Mouse (Mus musculus) lung, adult 2 months (tissue): ENCODE measurements around the gene Tcf25. TPM values are rescaled to one million over a fixed set of nuclear protein-coding genes. Genes with fewer than 3 reads are reported as not detected.

Source experiments
- DNase-seq: peaks from one replicate; pipeline ENCODE4 v3.0.0; 2022
- H3K4me1 ChIP-seq: fragments of 200-500 bp; 2 replicates; pipeline ENCODE4 v1.6.1; 2011; ENCODE audit warnings: low read length; ENCODE audit not compliant: control insufficient read depth, insufficient read depth
- H3K4me3 ChIP-seq: fragments of 200-500 bp; replicated peaks from 2 replicates; pipeline ENCODE3; 2011; ENCODE audit warnings: low read depth, mild to moderate bottlenecking, control low read depth, low read length; ENCODE audit errors: extremely low read depth
- CTCF ChIP-seq: fragments of 200-500 bp; IDR thresholded peaks from 2 replicates; pipeline ENCODE4 v1.5.1; 2011; ENCODE audit warnings: mild to moderate bottlenecking, low read length, control low read depth; ENCODE audit not compliant: insufficient read depth
- POLR2A ChIP-seq: fragments of 200-500 bp; IDR thresholded peaks from 2 replicates; pipeline ENCODE4 v1.6.1; 2011; ENCODE audit warnings: low read depth, mild to moderate bottlenecking, control low read depth, low read length, borderline replicate concordance; ENCODE audit errors: extremely low read depth
- WGBS: fragments of 180-500 bp; shearing (Covaris S2); methylation state at CpG from one replicate; pipeline ENCODE4 v1.1.7; 2018; 5-methylcytosine and 5-hydroxymethylcytosine counted together
- polyA plus RNA-seq: library from polyadenylated mRNA; depleted of rRNA; stranded (reverse); fragments of >200 nt; gene quantifications from 2 replicates; pipeline ENCODE4 v1.2.3, GENCODE M21; 2012

The Tcf25 gene
- polyA plus RNA-seq, 1 experiment, result 188 TPM

- DNase-seq, result no peak
- WGBS, result 12% methylated on average over 7 of the region's 7 CpGs
- no peaks in the 10 kb centered on the region for H3K4me1 ChIP-seq
- no peak overlapping the region for H3K4me3 ChIP-seq
- no peak for TF ChIP-seq CTCF
- no peak for TF ChIP-seq POLR2A
These were observed 39.7 kb upstream of the Tcf25 start for GRCm38 (mm10) chr8:123333864-123334263.

GRCm38 (mm10) chr8:123334467-123334866 is 39.1 kb upstream of the Tcf25 start:
- TF ChIP-seq CTCF (no peak), POLR2A (no peak)

GRCm38 (mm10) chr8:123337475-123337874 is 36.1 kb upstream of the Tcf25 start:
- 72% methylated on average over 3 of the region's 3 CpGs for WGBS
- DNase-seq, result no peak

More at GRCm38 (mm10) chr8:123334467-123334866, 39.1 kb upstream of the Tcf25 start:
- Histone ChIP-seq H3K4me1 (no peaks in the 10 kb centered on the region), H3K4me3 (no peak overlapping the region)
- DNase-seq, result no peak
- WGBS, result 3% methylated on average over 1 of the region's 1 CpGs

GRCm38 (mm10) chr8:123340071-123340470 is 33.5 kb upstream of the Tcf25 start:
- WGBS, result 94% methylated on average over 4 of the region's 4 CpGs
- no peak overlapping the region for H3K4me3 ChIP-seq
- peaks cover 3% of the 10 kb centered on the region; the same call in 1 of the 2 replicates for H3K4me1 ChIP-seq
- DNase-seq, result no peak
- no peak for TF ChIP-seq POLR2A
- TF ChIP-seq CTCF, result no peak

More at GRCm38 (mm10) chr8:123337475-123337874, 36.1 kb upstream of the Tcf25 start:
- peaks cover 3% of the 10 kb centered on the region; the same call in 1 of the 2 replicates for H3K4me1 ChIP-seq
- no peak for TF ChIP-seq CTCF
- no peak for TF ChIP-seq POLR2A
- no peak overlapping the region for H3K4me3 ChIP-seq

GRCm38 (mm10) chr8:123341040-123342015 is 32.2 kb upstream of the Tcf25 start:
- 66% methylated on average over 27 of the region's 27 CpGs for WGBS
- DNase-seq, result no peak
- H3K4me1 ChIP-seq, result peaks cover 3% of the 10 kb centered on the region; the same call in 1 of the 2 replicates
- H3K4me3 ChIP-seq, result no peak overlapping the region
- TF ChIP-seq CTCF (no peak), POLR2A (no peak)

GRCm38 (mm10) chr8:123342253-123342652 is 31.3 kb upstream of the Tcf25 start:
- 49% methylated on average over 8 of the region's 8 CpGs for WGBS
- H3K4me3 ChIP-seq, result no peak overlapping the region
- peaks cover 3% of the 10 kb centered on the region; the same call in 1 of the 2 replicates for H3K4me1 ChIP-seq
- DNase-seq, result no peak
- TF ChIP-seq POLR2A (no peak), CTCF (no peak)

- DNase-seq, result no peak
- WGBS, result 44% methylated on average over 7 of the region's 7 CpGs
- Histone ChIP-seq H3K4me1 (peaks cover 3% of the 10 kb centered on the region; the same call in 1 of the 2 replicates), H3K4me3 (no peak overlapping the region)
- TF ChIP-seq CTCF, result no peak
- TF ChIP-seq POLR2A, result no peak
These were observed 30.6 kb upstream of the Tcf25 start for GRCm38 (mm10) chr8:123342911-123343310.

- Histone ChIP-seq H3K4me1 (peaks cover 3% of the 10 kb centered on the region; the same call in 1 of the 2 replicates), H3K4me3 (no peak overlapping the region)
- no peak for DNase-seq
- TF ChIP-seq POLR2A (no peak), CTCF (no peak)
- WGBS, result 65% methylated on average over 12 of the region's 12 CpGs
These were observed 30.1 kb upstream of the Tcf25 start for GRCm38 (mm10) chr8:123343422-123343821.

GRCm38 (mm10) chr8:123345135-123345534 is 28.4 kb upstream of the Tcf25 start:
- TF ChIP-seq POLR2A, result no peak
- TF ChIP-seq CTCF, result no peak
- H3K4me3 ChIP-seq, result no peak overlapping the region
- 66% methylated on average over 8 of the region's 8 CpGs for WGBS
- DNase-seq, result no peak
- H3K4me1 ChIP-seq, result peaks cover 3% of the 10 kb centered on the region; the same call in 1 of the 2 replicates

- DNase-seq, result no peak
- no peak overlapping the region for H3K4me3 ChIP-seq
- 60% methylated on average over 6 of the region's 6 CpGs for WGBS
- H3K4me1 ChIP-seq, result peaks cover 3% of the 10 kb centered on the region; the same call in 1 of the 2 replicates
- TF ChIP-seq CTCF, result no peak
- no peak for TF ChIP-seq POLR2A
These were observed 27.7 kb upstream of the Tcf25 start for GRCm38 (mm10) chr8:123345856-123346255.
